Mouse (Mus musculus) hematopoietic multipotent progenitor cell, adult 10-12 weeks (in vitro differentiated cells): ENCODE measurements around the gene Cyth2. TPM values are rescaled to one million over a fixed set of nuclear protein-coding genes. Genes with fewer than 3 reads are reported as not detected.

ENCODE experiments used
- polyA plus RNA-seq: library from polyadenylated mRNA; stranded (reverse); fragments of >175 nt; gene quantifications from 2 replicates; pipeline ENCODE4 v1.2.3, GENCODE M21; 2012; ENCODE audit warnings: low replicate concordance

Gene Cyth2
- 74.7 and 269 TPM in 2 replicates for polyA plus RNA-seq

GRCm38 (mm10) chr7:45813787-45814779 lies at the start of gene Cyth2:
Gene Cyth2 (minus strand): TSS chr7:45814581.

DNA sequence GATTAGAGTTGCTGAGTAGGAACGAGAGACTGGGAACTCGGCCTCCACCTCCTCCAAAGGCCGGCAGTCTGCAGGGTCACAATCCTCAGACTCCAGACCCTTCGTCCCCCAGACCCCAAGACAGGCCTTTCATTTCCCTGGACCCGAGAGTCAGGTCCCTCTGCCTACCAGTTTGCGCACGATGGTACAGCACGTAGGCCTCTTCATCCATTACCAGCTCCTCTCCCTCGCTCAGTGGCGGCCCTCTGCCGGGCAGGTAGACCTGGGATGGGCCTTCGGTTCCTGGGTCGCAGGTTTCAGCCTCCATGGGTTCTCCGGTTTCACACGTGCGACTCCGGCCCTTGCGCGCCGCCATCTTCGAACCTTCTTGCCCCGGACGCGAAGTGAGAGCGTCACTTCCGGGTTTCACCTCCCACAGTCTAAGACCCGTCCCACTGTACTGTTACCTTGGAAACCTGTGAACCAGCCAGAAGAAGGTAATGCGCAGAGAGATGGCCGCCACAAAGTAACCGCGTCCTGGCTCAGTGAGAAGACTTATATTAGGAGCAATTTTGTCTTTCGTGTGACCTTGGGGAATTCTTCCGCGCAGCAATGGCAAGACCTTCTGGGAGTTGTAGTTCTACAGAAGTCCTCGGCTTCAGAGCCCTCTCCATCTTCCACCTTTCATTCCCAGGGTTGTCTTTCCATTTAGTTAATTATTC lies 16.2 kb upstream of the Cyth2 start, which contains the start of gene Grwd1:
TSS of gene Grwd1 (minus strand) at position 518 of the 701 bp plus-strand sequence.

GRCm38 (mm10) chr7:45824598-45824997 lies 10.2 kb upstream of the Cyth2 start, which contains the start of gene Kcnj14:
Gene Kcnj14 (minus strand): TSS chr7:45824782.

GRCm38 (mm10) chr7:45784524-45785372 lies 29.6 kb downstream of the Cyth2 start, which contains the start of gene Sult2b1:
Gene Sult2b1 (minus strand): TSS chr7:45784669.

GRCm38 (mm10) chr7:45783511-45784091 lies 30.8 kb downstream of the Cyth2 start, which contains the start of gene Lmtk3:
Gene Lmtk3 (plus strand): TSS chr7:45783738.

Other genes with a start within 250 kb of the Cyth2 start
- 14.0 and 38.4 TPM in 2 replicates for gene Bcat2, start 244.4 kb downstream of the Cyth2 start, polyA plus RNA-seq
- gene Fgf21, start 199.1 kb downstream of the Cyth2 start, polyA plus RNA-seq, result 0.17 TPM in 1 of 2 replicates, not detected in the other
- 0.18 and 0.93 TPM in 2 replicates for gene Fut1, start 197.3 kb downstream of the Cyth2 start, polyA plus RNA-seq
- gene Izumo1, start 192.8 kb downstream of the Cyth2 start, polyA plus RNA-seq, result 0.25 and 0.31 TPM in 2 replicates
- 3.0 and 3.6 TPM in 2 replicates for gene Rasip1, start 187.1 kb downstream of the Cyth2 start, polyA plus RNA-seq
- 0.20 and 0.42 TPM in 2 replicates for gene Mamstr, start 174.6 kb downstream of the Cyth2 start, polyA plus RNA-seq
- not detected in 2 replicates for gene Fut2, start 148.2 kb downstream of the Cyth2 start, polyA plus RNA-seq
- 1.4 and 3.5 TPM in 2 replicates for gene Ntn5, start 130.6 kb downstream of the Cyth2 start, polyA plus RNA-seq
- gene Sec1, start 120.2 kb downstream of the Cyth2 start, polyA plus RNA-seq, result 0.18 and 0.44 TPM in 2 replicates
- 1.5 and 3.9 TPM in 2 replicates for gene Car11, start 114.7 kb downstream of the Cyth2 start, polyA plus RNA-seq
- 18.0 and 48.2 TPM in 2 replicates for gene Dbp, start 109.5 kb downstream of the Cyth2 start, polyA plus RNA-seq
- 7,990 and 13,125 TPM in 2 replicates for gene Rpl18, start 99.1 kb downstream of the Cyth2 start, polyA plus RNA-seq
- 102 and 136 TPM in 2 replicates for gene Sphk2, start 96.6 kb downstream of the Cyth2 start, polyA plus RNA-seq
- 0.07 and 0.22 TPM in 2 replicates for gene Fam83e, start 93.4 kb downstream of the Cyth2 start, polyA plus RNA-seq
- gene Spaca4, start 88.8 kb downstream of the Cyth2 start, polyA plus RNA-seq, result not detected in 2 replicates
- gene Lmtk3, start 30.8 kb downstream of the Cyth2 start, polyA plus RNA-seq, result 0.64 and 3.0 TPM in 2 replicates
- 0.58 TPM in 1 of 2 replicates, not detected in the other for gene Sult2b1, start 29.9 kb downstream of the Cyth2 start, polyA plus RNA-seq
- 0.83 and 0.94 TPM in 2 replicates for gene Kcnj14, start 10.2 kb upstream of the Cyth2 start, polyA plus RNA-seq
- 20.9 and 22.6 TPM in 2 replicates for gene Grwd1, start 16.4 kb upstream of the Cyth2 start, polyA plus RNA-seq
- gene Kdelr1, start 58.2 kb upstream of the Cyth2 start, polyA plus RNA-seq, result 299 and 848 TPM in 2 replicates
- 0.46 and 1.9 TPM in 2 replicates for gene Grin2d, start 63.8 kb upstream of the Cyth2 start, polyA plus RNA-seq
- gene Syngr4, start 82.1 kb upstream of the Cyth2 start, polyA plus RNA-seq, result 0.35 and 1.5 TPM in 2 replicates
- 27.4 and 28.4 TPM in 2 replicates for gene Tmem143, start 82.4 kb upstream of the Cyth2 start, polyA plus RNA-seq
- 151 and 256 TPM in 2 replicates for gene Emp3, start 106.8 kb upstream of the Cyth2 start, polyA plus RNA-seq
- 3.1 TPM in 2 replicates for gene Ccdc114, start 109.5 kb upstream of the Cyth2 start, polyA plus RNA-seq
- gene Abcc6, start 215.7 kb upstream of the Cyth2 start, polyA plus RNA-seq, result not detected in 2 replicates
- 23.2 and 27.7 TPM in 2 replicates for gene Nomo1, start 219.1 kb upstream of the Cyth2 start, polyA plus RNA-seq